Mouse (Mus musculus) embryo, embryonic 9.5 days (tissue): ENCODE results near the gene Gjc2.
"Not testable (repeated sequence)": the region's sequence is repeated elsewhere in the genome, so short reads cannot be mapped to it uniquely, and the experiment has no call there.

Experiments
- DNase-seq: peaks from one replicate; pipeline ENCODE4 v3.0.0-alpha.2; 2017; ENCODE audit errors: extremely low spot score

Gene Gjc2

GRCm38 (mm10) chr11:59182864-59183331, at the start of gene Gjc2:
TSS of gene Gjc2 (minus strand) at chr11:59183213.
- no peak for DNase-seq

GRCm38 (mm10) chr11:59232797-59233196, 49.8 kb upstream of the Gjc2 start:
- DNase-seq, result no peak

GRCm38 (mm10) chr11:59230144-59230760, 47.2 kb upstream of the Gjc2 start:
- DNase-seq, result peak; percentile 73

- peak; percentile 96 for DNase-seq
These were observed 45.3 kb upstream of the Gjc2 start, which contains the start of gene Arf1 for GRCm38 (mm10) chr11:59228122-59228953. TSS of gene Arf1 (minus strand) at chr11:59228270.

- DNase-seq, result no peak
These were observed 44.6 kb upstream of the Gjc2 start for GRCm38 (mm10) chr11:59227604-59228121.

DNA sequence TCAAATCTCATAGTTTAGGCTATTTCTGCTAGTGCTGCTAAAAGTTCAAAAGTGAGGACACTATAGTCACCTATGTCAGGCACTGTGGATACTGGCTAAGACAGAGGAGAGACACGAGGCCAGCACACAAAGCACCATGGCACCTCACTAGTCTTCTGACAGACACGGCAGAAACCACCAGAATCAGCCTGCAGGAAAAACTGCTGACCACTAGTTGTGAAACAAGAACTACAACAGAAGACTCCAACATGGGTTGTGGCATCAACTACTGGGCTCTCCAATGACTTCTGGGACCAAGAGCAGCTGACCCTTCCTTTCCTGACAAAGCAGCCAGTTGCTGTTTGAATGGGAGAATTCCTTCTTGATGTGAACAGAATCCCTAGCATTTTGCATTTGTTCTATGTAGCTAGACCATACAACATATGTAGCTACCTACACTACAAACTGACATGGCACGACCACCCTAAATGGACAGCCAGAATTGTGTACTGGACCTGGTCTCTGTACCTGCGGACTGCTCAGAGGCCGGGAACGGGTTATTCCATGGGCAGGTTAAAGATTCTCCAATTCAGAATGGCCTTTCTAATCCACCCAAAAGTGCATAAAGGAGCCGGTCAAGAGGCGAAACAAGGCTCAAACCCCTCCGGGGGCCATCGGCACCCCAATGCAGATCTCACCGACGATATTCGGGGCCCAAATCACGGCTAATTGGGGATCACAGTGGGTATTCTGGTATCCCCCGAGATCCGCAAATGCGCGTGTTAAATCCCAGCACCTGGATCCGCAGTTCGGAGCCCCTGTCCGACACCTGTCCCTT, 44.0 kb upstream of the Gjc2 start:
- no peak for DNase-seq

DNA sequence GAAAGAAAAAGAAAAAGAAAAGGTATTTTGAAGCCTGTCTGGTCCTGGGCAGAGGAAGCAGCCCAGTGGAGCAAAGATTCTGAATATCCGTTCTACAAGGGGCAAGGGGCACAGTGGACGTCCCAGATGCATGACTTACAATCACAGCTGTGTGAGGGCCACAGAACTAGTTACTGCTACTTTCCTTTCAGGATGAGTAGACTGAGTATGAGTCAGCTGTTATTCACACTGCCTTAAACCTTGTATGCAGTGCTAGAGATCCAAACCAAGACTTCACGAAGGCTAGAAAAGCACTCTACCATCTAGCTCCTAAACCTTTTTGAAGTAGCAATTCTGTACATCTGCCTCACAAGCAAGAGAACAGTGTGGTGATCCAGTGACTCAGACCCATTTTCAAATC, 43.2 kb upstream of the Gjc2 start:
- DNase-seq, result no peak

- no peak for DNase-seq
These were observed 42.2 kb upstream of the Gjc2 start for GRCm38 (mm10) chr11:59225167-59225566.

GRCm38 (mm10) chr11:59224470-59224869, 41.5 kb upstream of the Gjc2 start:
- DNase-seq, result no peak

- DNase-seq, result no peak
These were observed 41.0 kb upstream of the Gjc2 start for GRCm38 (mm10) chr11:59224025-59224424.

- no peak for DNase-seq
These were observed 39.3 kb upstream of the Gjc2 start for GRCm38 (mm10) chr11:59222306-59222705.

DNA sequence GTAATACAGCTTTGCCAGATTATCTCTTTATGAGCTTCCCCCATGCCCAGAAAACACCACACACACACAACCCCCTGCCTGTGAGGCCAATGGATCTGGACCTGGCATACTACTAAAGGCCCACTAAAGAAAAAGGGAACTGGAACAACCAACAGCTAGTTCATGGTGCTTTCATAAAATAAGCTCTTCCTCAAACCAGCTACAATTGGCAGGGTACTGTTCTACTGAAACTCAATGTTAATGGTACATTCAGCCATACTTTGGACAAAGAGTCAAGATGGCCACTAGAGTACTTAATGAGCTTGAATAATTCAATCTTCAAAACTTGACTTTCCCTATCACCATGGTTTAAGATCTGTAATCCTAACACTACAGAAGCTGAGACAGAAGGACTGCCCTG, 38.6 kb upstream of the Gjc2 start:
- DNase-seq, result no peak

- peak; percentile 32 for DNase-seq
These were observed 36.1 kb upstream of the Gjc2 start for GRCm38 (mm10) chr11:59219064-59219463.

- peak; percentile 11 for DNase-seq
These were observed 35.5 kb upstream of the Gjc2 start for GRCm38 (mm10) chr11:59218389-59218998.

DNA sequence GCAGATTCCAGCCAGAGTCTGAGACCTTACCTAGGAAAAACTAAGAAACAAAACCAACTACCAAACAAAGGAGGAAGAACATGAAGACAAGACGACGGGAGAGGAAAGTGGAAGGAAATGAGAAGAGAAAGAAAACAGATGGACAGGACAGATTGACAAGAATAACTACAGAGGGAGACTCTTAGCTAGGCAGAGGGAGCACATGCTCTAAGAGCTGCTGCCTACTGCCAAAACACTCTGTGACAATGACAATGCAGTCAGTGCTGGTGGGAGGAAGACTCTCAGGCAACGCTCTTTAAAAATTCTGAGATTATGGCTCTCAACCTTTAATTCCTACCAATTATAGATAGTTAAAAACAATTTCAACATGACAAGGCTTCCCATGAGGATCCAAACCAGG, 33.9 kb upstream of the Gjc2 start:
- no peak for DNase-seq

GRCm38 (mm10) chr11:59212892-59213494, 30.0 kb upstream of the Gjc2 start:
- no peak for DNase-seq

GRCm38 (mm10) chr11:59212320-59212719, 29.3 kb upstream of the Gjc2 start:
- not testable (repeated sequence) for DNase-seq

GRCm38 (mm10) chr11:59211561-59211960, 28.5 kb upstream of the Gjc2 start:
- DNase-seq, result not testable (repeated sequence)

DNA sequence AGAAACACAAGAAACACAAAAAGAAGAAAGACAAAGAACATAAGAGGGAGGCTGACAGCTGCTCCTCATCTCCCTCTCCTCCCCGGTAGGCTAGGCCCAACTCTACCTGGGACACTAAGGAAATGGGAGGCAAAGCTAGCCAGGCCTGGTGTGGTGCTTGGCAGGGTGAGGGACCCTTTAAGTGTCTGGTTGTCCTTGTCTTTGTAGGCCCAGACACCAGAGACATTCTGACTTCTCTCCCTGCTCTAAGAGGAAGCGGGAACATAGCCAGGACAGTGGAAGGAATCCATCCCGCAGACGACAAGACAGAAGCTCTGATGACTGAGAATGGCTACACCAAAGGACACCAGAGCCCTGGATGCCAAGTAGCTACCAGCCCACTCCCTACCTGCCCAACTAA, 27.0 kb upstream of the Gjc2 start:
- no peak for DNase-seq

DNA sequence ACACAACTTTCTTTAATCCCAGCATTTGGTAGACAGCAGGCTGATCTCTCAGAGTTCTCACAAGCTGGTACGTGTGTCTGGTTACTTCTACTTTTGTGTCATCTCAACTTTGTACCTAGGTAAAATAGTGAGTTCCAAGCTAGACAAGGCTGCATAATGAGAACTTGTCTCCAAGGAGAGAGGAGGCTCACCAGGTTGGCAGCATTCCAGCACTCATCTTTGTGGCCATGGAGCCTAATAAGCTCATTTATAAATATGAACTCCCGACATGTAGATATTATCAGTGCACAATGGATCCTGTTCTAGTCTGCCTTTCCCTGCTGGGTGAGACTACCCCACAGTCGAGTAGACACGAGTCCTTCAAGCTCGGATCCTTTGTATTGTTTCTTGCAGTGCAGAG, 26.6 kb upstream of the Gjc2 start:
- no peak for DNase-seq

GRCm38 (mm10) chr11:59209003-59209441, 26.0 kb upstream of the Gjc2 start:
- DNase-seq, result peak; percentile 72
